Mouse (Mus musculus): ENCODE results near the gene Stmn1. TPM values are rescaled to one million over a fixed set of nuclear protein-coding genes. Genes with fewer than 3 reads are reported as not detected.

Gene Stmn1
- 62.6 TPM for polyA plus RNA-seq (2017; shearing (Covaris generic))

DNA sequence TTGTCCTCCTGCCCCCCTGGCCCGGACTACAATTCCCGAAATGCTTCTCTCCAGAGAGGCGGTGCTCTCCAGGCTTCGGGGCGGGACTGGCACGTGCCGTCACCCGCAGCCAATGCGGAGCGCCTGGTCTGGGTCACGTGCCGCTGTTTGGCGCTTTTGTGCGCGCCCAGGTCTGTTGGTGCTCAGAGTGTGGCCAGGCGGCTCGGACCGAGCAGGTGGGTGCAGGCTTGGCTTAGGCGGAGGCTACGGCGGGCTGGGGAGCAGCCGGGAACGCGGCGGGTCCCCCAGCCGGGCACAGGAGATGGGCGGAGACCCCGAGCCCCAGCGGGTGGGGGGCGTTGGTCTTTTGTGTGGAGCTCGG is at the start of gene Stmn1:
Stmn1 (plus strand) TSS at position 106 of the 361 bp plus-strand sequence.

DNA sequence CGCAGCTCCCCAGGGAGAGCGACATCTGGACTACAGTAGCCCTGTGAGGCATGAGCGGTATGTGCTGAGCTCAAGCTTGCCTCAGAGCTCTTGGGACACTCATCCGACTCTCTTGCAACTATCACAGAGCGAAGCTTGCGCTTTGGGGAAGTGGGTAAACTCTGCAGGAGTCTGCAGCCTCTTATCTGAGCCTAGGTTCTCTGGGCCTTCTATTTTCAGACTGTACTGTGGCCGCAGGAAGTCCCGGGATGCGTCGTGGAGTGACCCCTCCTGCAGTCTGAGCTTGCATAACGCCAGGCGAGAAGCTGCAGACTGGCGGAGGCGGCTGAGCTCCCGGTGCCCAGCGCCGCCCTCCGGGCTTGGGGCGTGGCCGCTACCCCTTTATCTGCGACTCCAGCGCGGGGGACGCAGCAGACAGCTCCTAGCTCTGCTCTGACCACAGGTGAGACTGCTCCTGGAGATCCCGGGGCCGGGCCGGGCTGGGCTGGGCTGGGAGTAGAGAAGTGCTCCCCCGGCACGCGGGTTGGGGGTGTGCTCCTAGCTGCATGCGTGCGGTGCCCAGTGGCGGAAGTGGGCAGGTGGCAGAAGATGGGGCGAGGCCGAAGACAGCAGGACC is 28.6 kb downstream of the Stmn1 start, which contains the start of gene Paqr7:
Paqr7 (plus strand) TSS at position 103 of the 616 bp plus-strand sequence.

GRCm38 (mm10) chr4:134510845-134511411 is 42.8 kb downstream of the Stmn1 start, which contains the start of gene Aunip:
Gene Aunip (plus strand): TSS chr4:134510999.

Other genes with a start within 250 kb of the Stmn1 start
- gene Catsper4, start 240.9 kb upstream of the Stmn1 start, polyA plus RNA-seq (2017; shearing (Covaris generic)), result not detected
- gene Cnksr1, start 229.9 kb upstream of the Stmn1 start, polyA plus RNA-seq (2017; shearing (Covaris generic)), result 0.12 TPM
- gene E130218I03Rik, start 224.7 kb upstream of the Stmn1 start, polyA plus RNA-seq (2017; shearing (Covaris generic)), result 9.3 TPM
- gene Zfp593, start 222.7 kb upstream of the Stmn1 start, polyA plus RNA-seq (2017; shearing (Covaris generic)), result 23.6 TPM
- not detected for gene Gm30191, start 221.4 kb upstream of the Stmn1 start, polyA plus RNA-seq (2017; shearing (Covaris generic))
- not detected for gene Grrp1, start 214.2 kb upstream of the Stmn1 start, polyA plus RNA-seq (2017; shearing (Covaris generic))
- 17.7 TPM for gene Pdik1l, start 180.4 kb upstream of the Stmn1 start, polyA plus RNA-seq (2017; shearing (Covaris generic))
- gene Trim63, start 153.2 kb upstream of the Stmn1 start, polyA plus RNA-seq (2017; shearing (Covaris generic)), result not detected
- gene Slc30a2, start 125.1 kb upstream of the Stmn1 start, polyA plus RNA-seq (2017; shearing (Covaris generic)), result 0.28 TPM
- 1.2 TPM for gene Extl1, start 84.5 kb upstream of the Stmn1 start, polyA plus RNA-seq (2017; shearing (Covaris generic))
- gene Pafah2, start 72.0 kb upstream of the Stmn1 start, polyA plus RNA-seq (2017; shearing (Covaris generic)), result 1.8 TPM
- 24.0 TPM for gene Paqr7, start 28.4 kb downstream of the Stmn1 start, polyA plus RNA-seq (2017; shearing (Covaris generic))
- 0.55 TPM for gene Aunip, start 42.7 kb downstream of the Stmn1 start, polyA plus RNA-seq (2017; shearing (Covaris generic))
- 115 TPM for gene Mtfr1l, start 67.1 kb downstream of the Stmn1 start, polyA plus RNA-seq (2017; shearing (Covaris generic))
- 2.3 TPM for gene Selenon, start 83.8 kb downstream of the Stmn1 start, polyA plus RNA-seq (2017; shearing (Covaris generic))
- 6.5 TPM for gene Man1c1, start 236.0 kb downstream of the Stmn1 start, polyA plus RNA-seq (2017; shearing (Covaris generic))